Mouse (Mus musculus): ENCODE measurements around the gene Gm17334.

DNA sequence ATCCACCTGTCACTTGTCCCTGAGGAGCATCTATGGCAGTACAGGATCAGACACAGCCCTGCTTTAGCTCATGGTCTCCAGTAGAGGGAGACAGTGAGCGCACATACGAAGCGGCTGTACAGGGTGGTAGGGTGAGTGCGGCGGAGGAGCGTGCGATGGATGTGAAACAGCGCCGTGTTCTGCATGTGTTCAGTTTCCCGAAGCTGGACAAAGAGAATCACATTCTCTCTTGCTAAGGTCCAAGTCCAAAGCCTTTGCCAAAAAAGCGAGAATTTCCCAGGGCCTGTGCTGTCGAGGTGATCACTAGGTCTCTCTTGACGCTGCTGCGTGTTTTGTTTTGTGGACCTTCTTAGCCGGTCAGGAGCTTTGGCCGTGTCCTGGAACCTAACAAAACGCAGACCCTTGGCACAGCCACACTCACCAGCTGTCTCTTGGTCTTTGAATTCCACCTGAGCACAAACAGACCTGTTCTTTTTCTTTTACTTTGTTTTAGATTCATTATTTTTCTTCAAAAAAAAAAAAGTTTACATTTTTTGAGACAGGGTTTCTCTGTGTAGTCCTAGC, 37.2 kb downstream of the Gm17334 start:
- TF ChIP-seq CTCF (IDR thresholded peaks at IDR 0.05; ENCODE audit: low read depth) (peak; percentile 98), EP300 (IDR thresholded peaks at IDR 0.05; ENCODE audit: low read depth) (no peak)

All from liver, postnatal 0 days (tissue).